Mouse (Mus musculus): ENCODE measurements around the gene Hps4. TPM values are rescaled to one million over a fixed set of nuclear protein-coding genes. Genes with fewer than 3 reads are reported as not detected.

Hps4 gene
- total and polyA plus RNA-seq, 2 experiments = 12.3 to 30.9 TPM

DNA sequence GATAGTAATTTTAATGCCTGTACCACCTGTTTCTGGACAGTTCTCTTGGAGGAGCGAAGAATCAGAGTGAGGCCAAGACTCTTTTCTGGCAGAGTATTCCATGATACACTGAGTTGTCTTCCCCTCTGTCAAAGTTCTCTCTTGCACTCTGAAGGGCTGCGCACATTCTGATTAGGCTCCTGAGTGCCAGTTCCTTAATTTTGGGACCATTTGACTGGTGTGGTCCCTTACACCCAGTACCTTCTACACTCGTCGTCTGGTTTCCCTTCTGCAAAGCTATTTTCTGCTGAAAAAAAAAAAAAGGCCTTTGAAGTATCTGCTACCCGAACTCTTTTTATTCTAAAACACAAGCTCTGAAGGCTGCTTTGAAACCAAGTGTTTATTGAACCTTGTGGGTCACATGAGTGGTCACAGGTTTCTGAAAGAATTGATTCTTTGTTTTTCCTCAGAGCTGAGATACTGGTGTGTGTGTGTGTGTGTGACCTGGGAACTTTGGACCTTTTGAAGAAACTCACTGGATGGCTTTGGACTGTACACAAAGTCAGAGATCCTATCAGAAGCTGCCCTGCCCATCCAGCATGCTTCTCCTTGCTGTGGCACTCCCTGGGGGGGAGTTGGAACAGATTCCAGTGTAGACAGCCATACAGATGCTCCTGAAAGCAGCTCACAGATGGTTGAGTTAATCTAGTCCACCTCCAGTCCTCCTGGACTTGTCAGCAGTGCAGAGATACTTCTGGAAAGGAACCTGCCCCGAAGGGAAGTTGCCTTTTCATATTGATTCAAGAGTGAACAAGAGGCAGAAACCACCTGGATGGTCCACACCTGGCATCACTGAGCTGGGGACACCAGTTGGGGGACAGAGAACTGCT lies 1.4 kb downstream of the Hps4 start:
- peak overlapping the region; percentile 86 for H3K27ac ChIP-seq (replicated peaks; ENCODE audit: insufficient read depth, low read depth, low read length)
- 41% methylated on average over 6 of the region's 6 CpGs for WGBS
- peak overlapping the region; percentile 32 for H3K9ac ChIP-seq (ENCODE audit: low read depth, low read length)
- DNase-seq (ENCODE audit: extremely low read depth, low read depth, low spot score) = peak; percentile 87
- peaks cover 2% of the 10 kb centered on the region; the same call in 1 of the 2 replicates for H3K36me3 ChIP-seq (ENCODE audit: control insufficient read depth, insufficient read depth, low read length)
- H3K4me1 ChIP-seq (ENCODE audit: control insufficient read depth, insufficient read depth, low read length) = peaks cover 12% of the 10 kb centered on the region
- no peak overlapping the region for H3K4me3 ChIP-seq (ENCODE audit: insufficient read depth, low read depth, low read length)
- H3K27me3 ChIP-seq (ENCODE audit: control insufficient read depth, insufficient read depth, low read length) = no peaks in the 10 kb centered on the region
- H3K79me2 ChIP-seq (ENCODE audit: control insufficient read depth, insufficient read depth, low read length) = no peaks in the 10 kb centered on the region
- no peak for TF ChIP-seq CTCF (IDR thresholded peaks at IDR 0.05; ENCODE audit: low read depth, low read length)
- TF ChIP-seq POLR2A (IDR thresholded peaks at IDR 0.05; ENCODE audit: extremely low read depth, insufficient read depth, low read length) = no peak

DNA sequence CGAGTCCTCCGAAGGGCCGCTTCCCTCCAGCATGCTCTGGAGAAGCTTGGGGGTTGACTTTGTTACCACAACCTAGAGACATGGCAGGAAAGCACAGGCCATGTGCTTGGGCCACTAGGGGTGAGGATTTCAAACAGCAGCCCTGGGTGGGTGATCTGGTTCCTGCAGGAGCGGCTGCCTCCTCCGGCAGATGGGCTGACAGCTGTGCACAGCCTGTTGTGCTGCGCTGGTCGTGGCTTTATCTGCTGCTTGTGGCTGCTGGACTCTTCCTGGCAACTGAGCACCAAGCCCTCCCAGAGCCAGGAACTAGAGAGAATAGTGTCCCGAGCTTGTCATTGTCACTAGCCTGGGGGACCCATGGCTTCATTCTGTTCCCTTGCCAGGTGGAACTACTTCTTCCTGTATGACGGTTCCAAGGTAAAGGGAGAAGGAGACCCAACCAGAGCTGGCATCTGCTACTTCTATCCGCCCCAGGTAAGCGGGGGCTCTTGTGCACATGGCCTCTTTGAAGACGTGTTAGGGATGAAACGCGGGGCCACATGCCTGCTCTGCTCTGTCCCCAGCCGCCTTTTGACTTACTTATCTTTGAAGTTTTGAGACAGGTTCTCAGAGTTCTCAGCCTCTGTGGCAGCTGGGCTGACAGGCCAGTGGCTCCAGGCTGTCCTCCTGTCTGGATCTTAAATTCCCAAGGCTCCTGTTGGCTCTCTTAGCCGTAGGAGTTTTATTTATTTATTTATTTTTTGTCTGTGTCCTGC lies 3.5 kb downstream of the Hps4 start:
- Histone ChIP-seq H3K36me3 (ENCODE audit: control insufficient read depth, insufficient read depth, low read length) (peaks cover 9% of the 10 kb centered on the region; the same call in 1 of the 2 replicates), H3K9ac (ENCODE audit: low read depth, low read length) (no peak overlapping the region), H3K4me3 (ENCODE audit: insufficient read depth, low read depth, low read length) (no peak overlapping the region), H3K79me2 (ENCODE audit: control insufficient read depth, insufficient read depth, low read length) (no peaks in the 10 kb centered on the region), H3K27me3 (ENCODE audit: control insufficient read depth, insufficient read depth, low read length) (no peaks in the 10 kb centered on the region), H3K4me1 (ENCODE audit: control insufficient read depth, insufficient read depth, low read length) (peaks cover 12% of the 10 kb centered on the region), H3K27ac (replicated peaks; ENCODE audit: insufficient read depth, low read depth, low read length) (no peak overlapping the region)
- 91% methylated on average over 16 of the region's 16 CpGs for WGBS
- no peak for TF ChIP-seq POLR2A (IDR thresholded peaks at IDR 0.05; ENCODE audit: extremely low read depth, insufficient read depth, low read length)
- no peak for TF ChIP-seq CTCF (IDR thresholded peaks at IDR 0.05; ENCODE audit: low read depth, low read length)
- no peak for DNase-seq (ENCODE audit: extremely low read depth, low read depth, low spot score)

DNA sequence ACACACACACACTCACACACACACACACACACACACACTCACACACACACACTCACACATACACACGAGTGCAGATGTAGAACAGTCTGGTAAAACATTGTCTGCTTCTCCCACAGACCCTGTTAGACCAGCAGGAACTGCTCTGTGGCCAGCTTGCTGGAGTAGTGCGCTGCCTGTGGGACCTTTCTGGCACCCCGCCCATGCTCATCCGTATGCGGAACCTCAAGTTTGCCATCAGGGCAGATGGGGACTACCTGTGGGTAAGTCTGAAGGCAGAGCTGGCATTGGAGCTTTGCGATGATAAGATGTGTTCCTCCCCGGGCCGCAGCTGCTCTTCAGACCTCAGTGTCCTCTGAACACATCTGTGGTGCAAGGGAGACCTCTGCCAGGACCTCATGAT lies 6.3 kb downstream of the Hps4 start:
- Histone ChIP-seq H3K4me3 (ENCODE audit: insufficient read depth, low read depth, low read length) (no peak overlapping the region), H3K4me1 (ENCODE audit: control insufficient read depth, insufficient read depth, low read length) (peaks cover 7% of the 10 kb centered on the region), H3K79me2 (ENCODE audit: control insufficient read depth, insufficient read depth, low read length) (no peaks in the 10 kb centered on the region), H3K27ac (replicated peaks; ENCODE audit: insufficient read depth, low read depth, low read length) (no peak overlapping the region), H3K9ac (ENCODE audit: low read depth, low read length) (no peak overlapping the region), H3K27me3 (ENCODE audit: control insufficient read depth, insufficient read depth, low read length) (no peaks in the 10 kb centered on the region), H3K36me3 (ENCODE audit: control insufficient read depth, insufficient read depth, low read length) (peaks cover 9% of the 10 kb centered on the region; the same call in 1 of the 2 replicates)
- WGBS = 87% methylated on average over 8 of the region's 8 CpGs
- DNase-seq (ENCODE audit: extremely low read depth, low read depth, low spot score) = no peak
- no peak for TF ChIP-seq CTCF (IDR thresholded peaks at IDR 0.05; ENCODE audit: low read depth, low read length)
- no peak for TF ChIP-seq POLR2A (IDR thresholded peaks at IDR 0.05; ENCODE audit: extremely low read depth, insufficient read depth, low read length)

DNA sequence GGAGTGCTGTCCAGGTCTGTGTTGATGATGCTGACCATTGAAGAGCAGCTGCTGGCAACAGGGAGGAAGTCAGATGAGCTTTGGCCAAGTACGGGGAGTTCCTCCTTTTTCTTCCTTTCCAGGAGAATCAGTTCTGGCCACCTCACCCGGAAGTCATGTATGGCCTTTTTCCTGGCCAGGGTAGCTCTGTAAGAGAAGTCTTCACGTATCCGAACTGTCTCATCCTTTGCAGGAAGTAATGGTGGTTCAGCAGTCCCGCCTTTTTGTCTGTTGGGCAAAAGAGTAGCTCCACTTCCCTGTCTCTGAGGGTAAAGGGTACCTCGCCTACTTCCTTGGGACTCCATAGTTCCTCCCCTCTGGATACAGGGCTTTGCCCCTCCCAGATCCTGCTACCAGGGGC lies 12.6 kb downstream of the Hps4 start:
- H3K27ac ChIP-seq (replicated peaks; ENCODE audit: insufficient read depth, low read depth, low read length) = no peak overlapping the region

DNA sequence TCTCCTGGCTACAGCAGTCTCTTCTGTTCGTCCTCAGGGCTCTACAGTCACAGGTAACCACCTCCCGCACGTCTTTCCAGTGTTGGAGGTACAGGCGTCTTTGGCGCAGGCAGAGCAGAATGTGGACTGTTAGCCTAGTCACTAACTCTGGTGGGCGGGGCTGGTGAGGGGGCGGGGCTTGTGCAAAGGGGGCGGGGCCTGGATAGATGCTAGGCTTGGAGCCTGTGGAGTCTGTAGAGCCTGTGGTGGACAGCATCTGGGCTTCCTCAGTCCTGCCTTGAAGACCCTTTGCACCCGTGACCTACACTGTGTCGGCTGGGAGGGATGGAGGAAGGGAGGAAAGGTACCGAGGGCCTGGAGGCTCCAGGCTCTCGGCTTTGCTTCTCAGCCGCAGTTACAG lies 13.0 kb downstream of the Hps4 start, which contains the start of gene Gm6583:
TSS of gene Gm6583 (minus strand) at position 124 of the 400 bp plus-strand sequence.
- WGBS = 76% methylated on average over 13 of the region's 13 CpGs
- Histone ChIP-seq H3K79me2 (ENCODE audit: control insufficient read depth, insufficient read depth, low read length) (no peaks in the 10 kb centered on the region), H3K36me3 (ENCODE audit: control insufficient read depth, insufficient read depth, low read length) (no peaks in the 10 kb centered on the region), H3K4me1 (ENCODE audit: control insufficient read depth, insufficient read depth, low read length) (no peaks in the 10 kb centered on the region), H3K9ac (ENCODE audit: low read depth, low read length) (no peak within 1 kb of the TSS), H3K27me3 (ENCODE audit: control insufficient read depth, insufficient read depth, low read length) (no peaks in the 10 kb centered on the region), H3K4me3 (ENCODE audit: insufficient read depth, low read depth, low read length) (no peak within 1 kb of the TSS), H3K27ac (replicated peaks; ENCODE audit: insufficient read depth, low read depth, low read length) (no peak within 1 kb of the TSS)
- TF ChIP-seq CTCF (IDR thresholded peaks at IDR 0.05; ENCODE audit: low read depth, low read length) (no peak), POLR2A (IDR thresholded peaks at IDR 0.05; ENCODE audit: extremely low read depth, insufficient read depth, low read length) (no peak)
- no peak for DNase-seq (ENCODE audit: extremely low read depth, low read depth, low spot score)

More for the DNA sequence above, 12.6 kb downstream of the Hps4 start:
- no peak for DNase-seq (ENCODE audit: extremely low read depth, low read depth, low spot score)
- H3K9ac ChIP-seq (ENCODE audit: low read depth, low read length) = no peak overlapping the region
- no peaks in the 10 kb centered on the region for H3K79me2 ChIP-seq (ENCODE audit: control insufficient read depth, insufficient read depth, low read length)
- TF ChIP-seq POLR2A (IDR thresholded peaks at IDR 0.05; ENCODE audit: extremely low read depth, insufficient read depth, low read length) = no peak
- TF ChIP-seq CTCF (IDR thresholded peaks at IDR 0.05; ENCODE audit: low read depth, low read length) = no peak
- 67% methylated on average over 6 of the region's 6 CpGs for WGBS
- peaks cover 2% of the 10 kb centered on the region; the same call in 1 of the 2 replicates for H3K36me3 ChIP-seq (ENCODE audit: control insufficient read depth, insufficient read depth, low read length)
- no peaks in the 10 kb centered on the region for H3K4me1 ChIP-seq (ENCODE audit: control insufficient read depth, insufficient read depth, low read length)
- H3K4me3 ChIP-seq (ENCODE audit: insufficient read depth, low read depth, low read length) = no peak overlapping the region
- H3K27me3 ChIP-seq (ENCODE audit: control insufficient read depth, insufficient read depth, low read length) = no peaks in the 10 kb centered on the region
